Mouse (Mus musculus): ENCODE results near the gene Syt15. TPM values are rescaled to one million over a fixed set of nuclear protein-coding genes. Genes with fewer than 3 reads are reported as not detected.

The Syt15 gene
- total and polyA plus RNA-seq, 3 experiments = 0.06 TPM; not detected in 2

DNA sequence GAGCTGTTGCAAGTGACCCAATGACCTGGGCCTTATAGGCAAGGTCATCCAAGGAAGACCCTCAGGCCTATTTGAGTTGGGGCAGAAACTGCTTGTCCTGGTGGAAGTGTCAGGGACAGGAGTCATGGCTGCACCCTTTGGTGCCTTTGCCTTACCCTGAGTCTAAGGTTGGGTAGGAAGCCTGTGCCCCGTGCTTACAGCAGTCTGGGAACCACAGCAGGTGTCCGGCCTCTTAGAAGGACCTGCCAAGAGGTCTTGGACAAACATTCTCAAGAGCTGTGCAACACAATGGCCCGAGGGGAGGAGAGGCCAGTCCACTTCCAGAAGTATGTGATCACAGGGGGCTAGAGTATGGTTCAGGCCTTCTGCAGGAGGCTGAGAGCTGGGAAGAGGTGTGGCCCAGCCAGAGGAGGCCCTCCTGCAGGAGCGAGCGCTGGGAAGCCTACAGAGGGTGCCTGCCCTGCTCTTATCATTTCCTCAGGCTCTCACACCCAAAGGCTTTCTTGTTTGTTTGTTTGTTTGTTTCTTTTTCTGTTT lies 4.0 kb downstream of the Syt15 start:
- Histone ChIP-seq H3K36me3 (ENCODE audit: control insufficient read depth in 1 of 2, insufficient read depth in 2 of 2, low read length in 2 of 2) (no peaks in the 10 kb centered on the region), H3K27me3 (ENCODE audit: control insufficient read depth in 1 of 2, insufficient read depth in 2 of 2, low read length in 2 of 2) (no peaks in the 10 kb centered on the region)
- no peak for TF ChIP-seq CHD1 (IDR thresholded peaks at IDR 0.05; ENCODE audit: low read depth, low read length)
- no peak for TF ChIP-seq GATA1 (IDR thresholded peaks at IDR 0.05; ENCODE audit: low read depth, low read length)
- TF ChIP-seq NELFE (IDR thresholded peaks at IDR 0.05; ENCODE audit: low read depth, low read length) = no peak

DNA sequence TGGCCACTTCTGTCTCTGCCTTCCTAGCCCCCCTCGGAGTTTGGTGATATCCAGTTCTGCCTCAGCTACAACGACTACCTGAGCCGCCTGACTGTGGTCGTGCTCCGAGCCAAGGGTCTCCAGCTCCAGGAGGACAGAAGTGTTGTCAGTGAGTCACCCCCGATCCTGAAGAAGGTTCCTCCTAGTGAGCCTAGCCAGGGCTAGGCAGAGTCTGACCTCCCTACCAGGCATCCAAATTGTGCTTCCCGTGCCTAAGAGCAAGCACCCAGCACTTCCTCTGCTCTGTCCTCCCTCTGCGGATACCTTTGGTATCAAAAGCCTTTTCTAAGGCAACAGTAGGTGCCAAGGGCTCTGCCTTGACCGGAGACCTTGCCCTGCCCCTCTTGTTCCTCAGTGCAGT lies 6.6 kb downstream of the Syt15 start:
- no peak overlapping the region for H3K27ac ChIP-seq (ENCODE audit: control insufficient read depth, low read depth, low read length)
- DNase-seq (ENCODE audit: low read depth, low spot score) = no peak
- H3K4me3 ChIP-seq (ENCODE audit: control insufficient read depth in 1 of 2, insufficient read depth in 1 of 2, low read depth in 2 of 2, low read length in 2 of 2) = no peak overlapping the region
- no peak overlapping the region for H3K9ac ChIP-seq (ENCODE audit: control insufficient read depth, low read depth, low read length, poor library complexity, severe bottlenecking)
- no peaks in the 10 kb centered on the region for H3K79me2 ChIP-seq (ENCODE audit: control insufficient read depth, insufficient read depth, low read length, poor library complexity)
- H3K36me3 ChIP-seq (ENCODE audit: control insufficient read depth in 1 of 2, insufficient read depth in 2 of 2, low read length in 2 of 2) = no peaks in the 10 kb centered on the region
- TF ChIP-seq POLR2AphosphoS2 (IDR thresholded peaks at IDR 0.05; ENCODE audit: low read length) = no peak
- no peak for TF ChIP-seq MAFK (IDR thresholded peaks at IDR 0.05; ENCODE audit: borderline replicate concordance, low read depth, low read length)
- no peak for TF ChIP-seq USF2 (IDR thresholded peaks at IDR 0.05; ENCODE audit: borderline replicate concordance in 1 of 2, insufficient read depth in 1 of 2, low read depth in 1 of 2, low read length in 2 of 2)
- no peak for TF ChIP-seq MAZ (IDR thresholded peaks at IDR 0.05; ENCODE audit: low read depth, low read length)
- TF ChIP-seq ZKSCAN1 (IDR thresholded peaks at IDR 0.05; ENCODE audit: low read depth, low read length) = no peak
- TF ChIP-seq UBTF (IDR thresholded peaks at IDR 0.05; ENCODE audit: borderline replicate concordance, insufficient read depth, low read depth, low read length) = no peak
- TF ChIP-seq E2F4 (IDR thresholded peaks at IDR 0.05; ENCODE audit: borderline replicate concordance, low read depth, low read length) = no peak
- TF ChIP-seq ZC3H11A (IDR thresholded peaks at IDR 0.05; ENCODE audit: low read depth, low read length) = no peak
- no peak for TF ChIP-seq BHLHE40 (IDR thresholded peaks at IDR 0.05; ENCODE audit: borderline replicate concordance, low read depth, low read length)
- no peak for TF ChIP-seq NELFE (IDR thresholded peaks at IDR 0.05; ENCODE audit: low read depth, low read length)
- no peak for TF ChIP-seq RAD21 (IDR thresholded peaks at IDR 0.05; ENCODE audit: low read depth, low read length)
- no peak for TF ChIP-seq SIN3A (IDR thresholded peaks at IDR 0.05; ENCODE audit: low read length)
- TF ChIP-seq CTCF (IDR thresholded peaks at IDR 0.05 in 2 of 3, conservative IDR thresholded peaks at IDR 0.05 in 1 of 3; ENCODE audit: control insufficient read depth in 1 of 3, insufficient read depth in 1 of 3, low read depth in 2 of 3, low read length in 3 of 3, poor library complexity in 1 of 3, severe bottlenecking in 1 of 3) = no peak
- TF ChIP-seq TBP (IDR thresholded peaks at IDR 0.05; ENCODE audit: low read depth, low read length) = no peak
- no peak for TF ChIP-seq TAL1 (IDR thresholded peaks at IDR 0.05; ENCODE audit: low read length)
- TF ChIP-seq ZNF384 (IDR thresholded peaks at IDR 0.05; ENCODE audit: low read depth, low read length) = no peak
- H3K4me1 ChIP-seq (ENCODE audit: control insufficient read depth in 1 of 2, insufficient read depth in 2 of 2, low read length in 2 of 2) = no peaks in the 10 kb centered on the region
- no peaks in the 10 kb centered on the region for H3K9me3 ChIP-seq (replicated peaks; ENCODE audit: insufficient read depth, low read length)
- H3K27me3 ChIP-seq (ENCODE audit: control insufficient read depth in 1 of 2, insufficient read depth in 2 of 2, low read length in 2 of 2) = no peaks in the 10 kb centered on the region

More for the DNA sequence above, 4.0 kb downstream of the Syt15 start:
- Histone ChIP-seq H3K9me3 (replicated peaks; ENCODE audit: insufficient read depth, low read length) (no peaks in the 10 kb centered on the region), H3K4me3 (ENCODE audit: control insufficient read depth in 1 of 2, insufficient read depth in 1 of 2, low read depth in 2 of 2, low read length in 2 of 2) (no peak overlapping the region), H3K9ac (ENCODE audit: control insufficient read depth, low read depth, low read length, poor library complexity, severe bottlenecking) (no peak overlapping the region), H3K79me2 (ENCODE audit: control insufficient read depth, insufficient read depth, low read length, poor library complexity) (no peaks in the 10 kb centered on the region), H3K4me1 (ENCODE audit: control insufficient read depth in 1 of 2, insufficient read depth in 2 of 2, low read length in 2 of 2) (no peaks in the 10 kb centered on the region), H3K27ac (ENCODE audit: control insufficient read depth, low read depth, low read length) (no peak overlapping the region)
- DNase-seq (ENCODE audit: low read depth, low spot score) = no peak

All from MEL (cell line).